Mouse (Mus musculus): ENCODE measurements around the gene Tmem208.

- TF ChIP-seq CTCF (IDR thresholded peaks at IDR 0.05; ENCODE audit: low read depth, low read length) = no peak
- TF ChIP-seq EP300 (IDR thresholded peaks at IDR 0.05; ENCODE audit: insufficient read depth, low read depth, low read length) = no peak
- no peak for TF ChIP-seq POLR2A (IDR thresholded peaks at IDR 0.05; ENCODE audit: insufficient read depth, low read length)
Observed at GRCm38 (mm10) chr8:105303874-105304273, 22.3 kb upstream of the Tmem208 start.
